Mouse (Mus musculus) embryo, embryonic 11.5 days (tissue): ENCODE measurements around the gene Kitl.

Source experiments
- DNase-seq: peaks from one replicate; pipeline ENCODE4 v3.0.0-alpha.2; 2012; ENCODE audit warnings: low read depth, low spot score

The Kitl gene

DNA sequence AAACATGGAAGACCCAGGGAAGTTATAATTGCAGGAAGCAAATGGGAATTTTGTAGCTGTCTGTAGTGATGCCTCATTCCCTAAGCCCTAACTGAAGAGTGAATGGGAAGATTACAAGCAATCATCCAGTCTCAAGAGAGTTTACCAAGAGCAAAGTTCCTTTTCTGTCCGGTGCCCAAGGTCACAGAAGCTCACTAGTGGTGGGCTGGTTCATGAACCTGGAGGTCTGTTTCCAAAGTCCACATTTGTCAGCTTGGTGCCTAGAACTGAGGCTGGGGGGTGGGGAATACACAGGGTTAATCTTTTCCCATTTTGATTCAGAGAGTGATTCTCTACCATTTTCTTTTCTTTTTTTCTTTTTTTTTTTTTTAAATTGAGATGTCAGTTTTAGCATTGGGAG lies 11.3 kb downstream of the Kitl start:
- no peak for DNase-seq

DNA sequence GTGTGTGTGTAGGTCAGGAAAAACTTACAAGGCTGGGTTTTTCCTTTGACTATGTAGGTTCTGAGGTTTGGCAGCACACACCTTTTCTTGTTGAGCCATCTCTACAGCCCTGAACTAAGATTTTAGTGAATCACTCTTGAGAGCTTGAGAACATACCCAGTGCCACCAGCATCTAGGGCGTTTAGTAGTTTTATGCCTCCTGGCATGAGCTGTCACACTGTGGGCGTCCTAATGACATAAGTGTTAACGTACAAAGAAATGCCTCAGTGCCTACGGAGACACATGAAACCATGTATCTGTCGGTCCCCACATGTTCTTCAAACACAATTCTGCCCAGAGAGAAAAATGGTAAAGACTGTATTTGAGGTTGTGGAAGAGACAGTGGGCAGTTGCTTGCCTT lies 15.0 kb downstream of the Kitl start:
- no peak for DNase-seq

DNA sequence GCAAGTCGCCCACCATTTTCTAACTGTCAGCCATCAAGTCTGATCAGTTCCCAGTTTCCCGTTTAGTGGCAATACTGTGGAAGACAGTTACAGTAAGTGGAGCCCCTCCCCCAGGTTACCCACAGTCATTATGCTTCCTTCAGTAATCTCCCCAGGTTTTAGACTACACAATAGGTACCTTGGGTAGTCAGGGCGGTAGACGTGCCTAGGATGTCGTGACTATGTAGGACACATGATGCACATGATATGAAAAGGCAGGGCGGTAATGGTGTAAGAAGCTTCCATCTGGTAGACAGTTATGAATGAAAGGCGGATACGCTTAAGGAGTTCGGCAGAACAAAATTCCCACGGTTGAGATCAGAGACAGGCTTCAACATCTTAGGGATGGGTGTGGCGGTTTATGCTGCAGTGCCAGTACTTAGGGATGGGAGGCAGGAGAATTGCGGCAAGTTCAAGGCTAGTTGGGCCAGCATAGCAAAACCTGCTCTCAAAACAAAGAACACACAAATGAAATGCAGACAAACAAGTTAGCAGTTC lies 15.6 kb downstream of the Kitl start:
- no peak for DNase-seq

DNA sequence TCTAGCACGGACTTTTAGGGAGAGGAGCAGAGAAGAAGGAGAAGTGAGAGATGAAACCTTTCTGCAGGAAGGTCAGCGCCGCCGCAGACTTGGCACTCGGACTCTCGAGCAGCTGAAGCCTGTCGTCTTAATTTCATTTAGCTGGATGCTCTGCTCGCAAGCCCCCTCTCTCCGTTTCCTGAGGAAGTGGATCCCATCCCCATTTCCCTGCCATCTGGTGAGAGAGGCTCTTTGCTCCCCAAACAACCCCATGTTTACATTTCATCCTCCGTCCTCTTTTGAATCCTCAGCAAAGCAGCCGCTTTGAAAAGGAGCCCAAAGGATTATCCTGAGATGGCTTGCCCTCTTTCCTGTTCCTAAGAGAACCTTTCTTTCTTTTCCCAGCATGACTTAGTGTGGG lies 16.2 kb downstream of the Kitl start:
- no peak for DNase-seq

DNA sequence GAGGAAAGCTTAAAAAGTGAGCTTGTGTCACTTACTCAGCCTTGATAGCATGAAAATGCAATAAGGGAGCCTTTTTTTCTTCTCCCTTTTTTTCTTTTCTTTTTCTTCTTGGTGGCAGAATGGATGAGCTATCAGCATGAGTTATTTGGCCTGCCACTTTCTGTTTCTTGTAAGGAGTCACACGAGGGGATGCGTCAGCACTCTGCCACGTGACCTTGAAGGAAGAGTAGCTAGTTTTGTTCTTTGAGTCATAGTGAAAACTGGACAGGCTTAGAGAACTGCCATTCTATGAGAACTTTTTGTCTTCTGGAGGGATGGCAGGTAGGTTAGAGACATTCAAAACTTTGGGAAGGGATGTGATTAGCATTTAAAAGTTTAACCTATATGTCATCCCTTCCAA lies 17.1 kb downstream of the Kitl start:
- no peak for DNase-seq

DNA sequence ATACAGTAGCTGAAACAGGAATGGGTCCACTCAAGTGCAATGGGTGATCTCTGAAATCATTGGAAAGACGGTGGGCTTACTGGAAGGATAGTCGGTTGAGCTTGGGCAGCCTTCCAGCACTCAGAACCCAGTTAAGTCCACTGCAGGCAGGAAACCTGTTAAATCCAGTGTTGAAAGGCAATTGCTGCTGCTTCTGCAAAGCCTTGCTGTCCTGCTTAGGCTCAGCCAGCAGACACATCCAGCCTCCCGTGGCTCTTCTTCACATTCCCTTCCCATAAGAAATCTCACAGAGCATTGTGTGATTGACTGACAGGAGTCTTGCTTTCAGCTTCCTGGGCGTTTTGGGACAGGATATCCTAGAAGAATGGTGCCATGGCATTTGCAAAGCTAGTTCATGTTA lies 20.6 kb downstream of the Kitl start:
- DNase-seq, result no peak

DNA sequence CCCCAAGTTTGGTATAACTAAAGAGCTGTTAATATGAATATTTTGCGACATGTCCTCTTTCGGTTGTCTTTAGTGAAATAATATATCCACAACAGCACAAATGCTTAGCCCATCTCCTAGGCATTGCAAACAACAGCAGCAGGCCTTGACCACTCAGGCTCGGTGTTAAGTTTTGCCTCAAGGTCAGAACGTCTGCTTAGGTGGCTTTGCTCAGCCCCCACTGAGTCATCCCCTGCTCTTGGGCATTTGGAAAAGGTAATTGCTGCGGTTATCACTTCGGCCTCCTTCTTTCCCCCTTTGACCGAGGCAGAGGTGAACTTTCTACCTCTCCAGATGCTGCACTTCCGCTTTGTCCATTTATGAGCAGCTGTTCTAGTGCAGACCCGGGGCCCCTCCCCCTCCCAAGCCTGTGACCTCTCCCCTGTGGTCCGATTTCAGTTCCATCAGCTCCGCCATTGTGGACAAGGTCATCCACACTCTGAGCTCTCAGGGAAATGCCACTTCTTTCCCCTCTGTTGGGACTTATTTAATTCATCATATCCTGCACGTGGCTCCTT lies 23.0 kb downstream of the Kitl start:
- no peak for DNase-seq

DNA sequence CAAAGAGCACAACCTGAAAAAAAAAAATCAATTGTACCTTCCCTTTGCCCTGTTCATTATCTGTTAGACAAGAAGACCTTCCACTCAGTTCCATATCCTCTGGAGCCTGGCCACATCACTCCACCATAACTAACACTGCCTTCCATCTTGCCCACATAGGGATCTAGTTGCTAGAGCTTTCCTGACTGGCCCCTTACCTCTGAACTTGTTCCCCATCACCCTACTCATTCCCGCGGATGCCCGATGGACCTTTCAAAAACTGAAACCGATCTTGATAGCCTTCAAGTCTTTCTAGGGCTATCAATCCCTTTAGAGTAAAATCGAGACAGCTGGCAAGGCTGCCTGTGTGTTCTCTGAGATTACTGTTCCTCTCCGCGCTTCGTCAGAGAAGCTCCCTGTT lies 23.6 kb downstream of the Kitl start:
- no peak for DNase-seq

DNA sequence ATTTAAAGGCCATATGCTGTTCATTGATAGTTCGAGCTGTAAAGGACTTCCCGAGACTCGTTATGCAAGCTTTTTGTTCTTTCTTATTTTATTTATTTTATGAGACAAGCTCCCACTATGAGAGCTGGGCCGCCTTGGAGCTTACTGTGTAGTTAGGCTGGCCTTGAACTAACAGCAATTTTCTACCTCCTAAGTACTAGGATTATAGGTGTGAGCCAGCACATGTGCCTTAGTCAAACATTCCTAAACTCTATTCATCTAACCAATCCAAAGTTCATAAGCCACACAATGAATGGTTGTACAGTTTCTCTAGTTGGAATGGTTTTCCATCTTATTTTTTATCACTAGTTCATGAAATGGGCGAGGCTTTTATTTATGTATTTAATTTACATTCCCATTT lies 28.3 kb downstream of the Kitl start:
- DNase-seq, result no peak

DNA sequence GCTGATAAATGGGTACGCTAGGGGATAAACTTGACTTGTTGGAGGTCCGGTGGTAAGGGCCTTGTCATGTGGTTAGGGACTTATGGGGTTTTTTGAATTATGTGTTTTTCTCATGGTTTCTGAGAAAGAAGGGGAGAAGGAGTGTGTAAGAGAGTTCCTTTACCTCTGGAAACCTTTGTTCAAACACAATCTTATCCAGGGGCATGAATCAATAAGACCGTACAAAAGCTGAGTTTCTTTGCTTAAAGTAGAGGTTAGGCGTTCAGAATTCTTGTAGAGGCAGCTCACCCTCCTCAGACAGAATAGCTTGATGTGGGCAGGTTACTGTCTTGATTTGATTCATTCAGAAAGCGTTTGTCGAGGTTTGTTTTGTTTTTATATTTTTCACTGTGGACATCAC lies 28.7 kb downstream of the Kitl start:
- DNase-seq, result no peak

DNA sequence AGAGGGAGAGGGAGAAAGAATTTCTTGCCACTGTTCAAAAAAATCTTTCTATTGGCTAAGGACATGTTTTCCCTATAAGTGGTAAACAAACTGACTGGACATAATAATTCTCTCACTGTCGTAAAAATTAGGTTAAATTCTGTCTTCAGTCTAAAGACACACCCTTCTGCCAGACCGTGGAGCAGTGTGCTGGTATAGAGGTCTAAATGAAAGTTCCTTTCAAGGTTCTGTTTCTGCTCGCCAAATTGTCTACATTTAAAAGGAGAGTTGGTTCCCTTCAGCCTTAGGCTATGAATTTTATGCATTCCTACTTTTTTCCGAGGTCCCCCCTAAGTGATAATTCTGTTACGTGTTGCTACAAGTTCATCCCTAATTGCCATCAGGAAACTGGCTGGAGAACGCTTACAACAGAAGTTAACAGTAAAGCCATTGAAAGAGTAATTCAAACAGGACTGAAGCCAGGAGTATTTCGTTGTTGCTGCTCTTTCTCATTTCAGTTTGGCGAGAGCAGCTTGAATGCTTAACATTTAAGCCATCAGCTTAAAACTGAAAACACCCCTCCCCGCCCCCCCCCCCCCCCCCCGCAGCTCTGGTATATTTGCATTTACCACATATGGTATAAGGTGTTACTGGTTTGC lies 35.8 kb downstream of the Kitl start:
- no peak for DNase-seq

DNA sequence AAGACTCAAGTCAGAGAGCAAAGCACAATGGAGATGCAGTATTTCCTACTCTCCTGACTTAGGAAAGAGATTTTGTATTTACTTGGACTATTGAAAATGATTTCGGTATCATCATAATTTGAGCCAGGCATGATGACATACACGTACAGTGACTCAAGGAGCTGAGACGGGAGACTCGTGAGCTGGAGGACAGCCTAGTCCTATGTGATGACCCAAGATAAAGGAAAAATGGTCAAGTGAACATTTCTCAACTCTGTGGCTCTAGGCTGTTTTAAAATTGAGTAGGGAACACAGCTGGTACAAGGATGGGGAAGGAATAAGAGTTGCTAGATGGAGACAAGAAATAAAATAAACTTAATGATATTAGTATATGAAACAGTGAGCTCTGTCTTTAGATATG lies 37.0 kb downstream of the Kitl start:
- DNase-seq, result no peak

DNA sequence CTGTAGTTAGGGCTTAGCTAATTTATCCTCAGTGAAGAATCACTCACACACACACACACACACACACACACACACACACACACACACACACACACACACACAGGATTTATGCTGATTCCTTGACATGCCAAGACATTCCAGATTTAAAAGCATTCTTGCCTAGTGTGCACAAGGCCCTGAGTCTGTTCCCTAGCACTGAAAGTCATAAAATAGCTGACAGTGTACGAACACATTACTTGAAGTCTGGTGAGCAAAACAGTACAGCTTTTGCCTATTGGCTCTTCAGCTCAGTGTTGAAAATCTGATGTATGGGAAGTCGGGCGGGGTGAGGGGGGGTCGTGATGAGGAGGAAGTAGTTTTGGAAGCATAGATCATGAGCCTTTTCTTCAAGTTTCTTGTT lies 37.5 kb downstream of the Kitl start:
- no peak for DNase-seq

DNA sequence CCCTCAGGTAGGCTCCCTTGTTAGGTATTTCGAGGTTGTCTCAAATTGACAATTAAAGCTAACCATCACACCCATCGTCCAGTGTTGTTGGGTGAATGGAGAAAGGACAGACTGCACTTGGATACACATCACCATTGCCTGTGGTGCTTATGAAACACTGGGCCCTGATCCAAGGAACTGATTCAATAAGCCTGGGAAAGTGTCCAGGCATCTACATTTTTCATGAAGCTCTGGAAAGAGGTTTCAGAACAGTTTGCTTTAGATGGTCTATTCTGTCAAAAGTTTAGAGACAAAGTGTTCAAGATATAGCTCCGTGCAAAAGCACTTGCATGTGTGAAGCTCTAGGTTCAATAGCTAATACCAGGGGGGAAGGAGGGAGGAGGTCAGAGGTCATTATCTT lies 38.6 kb downstream of the Kitl start:
- DNase-seq, result no peak

DNA sequence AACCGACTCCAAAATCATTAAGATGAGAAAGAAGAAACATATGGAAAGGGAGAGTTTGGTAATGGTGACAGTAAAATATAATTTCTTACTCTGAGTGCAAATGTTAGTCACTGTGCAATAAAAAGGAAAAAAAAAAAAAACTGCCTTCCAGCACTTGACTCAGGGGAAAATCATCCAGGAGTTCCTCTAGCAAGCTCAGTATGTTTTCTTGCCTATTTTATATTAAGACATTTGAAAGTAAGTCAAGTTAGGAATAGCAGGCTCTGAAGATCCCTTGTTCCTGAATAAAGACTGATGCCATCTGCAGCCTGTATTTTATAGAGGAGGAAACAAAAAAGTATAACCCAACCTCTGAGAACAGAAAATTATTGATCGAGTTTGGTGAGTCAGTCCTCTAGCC lies 39.7 kb downstream of the Kitl start:
- DNase-seq, result no peak

DNA sequence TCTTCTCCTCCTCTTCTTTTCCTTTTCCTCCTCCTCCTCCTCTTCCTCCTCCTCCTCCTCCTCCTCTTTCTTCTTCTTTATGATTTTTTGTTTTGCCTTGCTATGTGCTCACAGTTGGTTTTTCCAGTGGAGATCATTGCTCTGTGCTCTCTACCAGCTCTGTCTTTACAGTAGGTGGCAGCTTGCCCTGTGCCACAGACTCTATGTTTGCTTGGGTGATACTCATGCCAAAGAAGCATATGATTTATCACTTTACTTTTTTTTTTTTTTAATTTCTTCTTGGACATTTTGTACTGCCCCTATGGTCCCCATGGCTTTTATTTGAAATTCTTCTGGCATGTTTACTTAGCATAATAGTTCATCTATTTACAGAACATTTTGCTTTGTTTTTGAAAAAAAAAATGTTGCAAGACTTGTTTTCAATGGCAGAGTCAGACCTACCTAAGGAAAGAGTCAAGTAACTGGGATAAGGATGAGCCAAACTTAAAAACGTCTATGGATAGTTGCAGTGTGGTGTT lies 41.7 kb downstream of the Kitl start:
- no peak for DNase-seq

DNA sequence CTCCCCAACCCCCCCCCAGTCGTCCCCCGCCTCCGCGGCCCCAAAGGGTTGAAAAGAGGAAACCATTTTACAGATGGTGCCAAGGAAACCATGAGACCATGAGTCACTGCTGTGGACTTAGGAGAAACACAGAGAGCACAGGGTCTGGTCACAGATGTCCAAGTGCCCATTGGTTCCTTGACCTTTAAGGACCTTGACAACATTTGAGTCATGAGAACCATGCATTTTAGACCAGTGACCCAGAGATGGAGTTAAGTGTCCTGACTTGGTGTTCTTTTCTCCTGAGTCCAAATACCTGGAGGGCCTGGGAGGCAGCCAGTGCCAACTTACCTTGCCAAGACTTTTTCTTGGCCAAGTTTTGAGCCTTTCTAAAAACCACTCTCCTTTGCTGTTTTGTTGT lies 43.9 kb downstream of the Kitl start:
- DNase-seq, result no peak

DNA sequence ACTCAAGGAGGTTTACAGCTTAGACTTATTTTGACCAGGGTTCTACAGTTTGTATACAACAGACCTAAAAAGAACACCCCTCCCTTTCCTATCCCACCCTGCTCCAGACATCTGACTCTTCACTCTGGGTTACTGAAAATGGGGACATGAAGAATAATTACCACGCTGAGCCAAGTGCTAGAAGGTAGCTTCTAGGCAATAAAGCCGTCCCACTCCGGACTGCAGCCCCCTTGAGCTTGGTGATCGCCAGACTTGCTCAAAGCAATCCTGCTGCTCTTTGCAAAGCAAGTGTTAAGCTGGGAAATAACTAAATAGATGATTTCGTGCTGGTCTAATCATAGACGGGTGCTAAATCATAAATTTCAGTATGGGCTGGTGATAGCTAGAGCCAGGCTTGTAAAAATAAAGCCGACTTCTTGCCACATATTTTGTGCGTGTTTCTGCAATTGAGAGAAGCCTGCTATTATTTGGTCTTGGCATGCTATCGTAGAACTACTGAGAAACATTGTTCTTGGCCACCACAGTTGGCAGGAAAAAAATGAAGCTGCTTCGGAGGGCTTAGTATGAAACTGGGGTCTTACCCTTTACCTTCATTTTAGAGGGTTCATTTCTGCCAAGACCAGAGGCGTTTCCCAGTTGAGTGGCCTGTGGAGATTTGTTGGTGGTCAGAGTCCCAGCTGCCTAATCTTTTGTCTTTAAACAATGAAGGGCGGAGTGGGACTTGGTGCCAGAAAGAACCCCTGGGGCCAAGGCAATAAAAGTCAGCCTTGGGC lies 50.3 kb downstream of the Kitl start:
- DNase-seq, result no peak

DNA sequence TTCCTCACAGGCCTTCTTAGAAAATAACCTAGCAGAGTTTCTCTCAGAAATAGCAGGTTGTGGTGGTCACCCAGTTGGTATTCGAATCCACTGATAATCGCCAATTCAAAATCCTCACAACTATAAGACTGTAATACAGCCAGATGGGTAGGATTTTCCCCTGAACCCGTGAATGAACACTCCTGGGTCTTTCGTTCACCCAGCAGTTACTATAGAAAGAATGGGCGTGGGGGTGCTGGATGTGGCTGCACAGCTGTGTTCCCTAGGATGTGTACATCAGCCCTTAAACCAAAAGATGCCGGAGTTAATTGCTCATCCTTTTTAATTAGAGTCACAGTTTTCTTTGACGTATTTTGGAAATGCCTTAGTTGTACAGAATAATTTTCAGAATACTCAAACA lies 50.9 kb downstream of the Kitl start:
- no peak for DNase-seq

DNA sequence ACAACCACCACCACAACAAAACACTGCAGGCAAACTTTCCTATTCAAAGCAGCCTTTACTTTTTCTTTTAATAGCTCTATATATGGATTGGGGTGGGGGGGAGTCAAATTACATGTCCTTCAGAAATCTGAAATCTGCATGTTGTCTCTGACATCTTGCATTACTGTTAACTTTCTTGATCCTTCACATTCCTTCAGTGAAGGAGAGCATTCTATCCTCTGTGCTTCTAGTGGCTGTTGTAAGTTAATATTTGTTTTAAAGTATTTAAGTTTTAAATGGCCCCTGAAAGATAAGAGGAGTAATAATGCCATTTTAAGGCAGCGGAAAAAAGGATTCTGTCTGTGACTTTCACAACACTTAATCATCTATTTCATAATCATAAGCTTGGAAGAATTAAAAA lies 57.2 kb downstream of the Kitl start:
- DNase-seq, result no peak

DNA sequence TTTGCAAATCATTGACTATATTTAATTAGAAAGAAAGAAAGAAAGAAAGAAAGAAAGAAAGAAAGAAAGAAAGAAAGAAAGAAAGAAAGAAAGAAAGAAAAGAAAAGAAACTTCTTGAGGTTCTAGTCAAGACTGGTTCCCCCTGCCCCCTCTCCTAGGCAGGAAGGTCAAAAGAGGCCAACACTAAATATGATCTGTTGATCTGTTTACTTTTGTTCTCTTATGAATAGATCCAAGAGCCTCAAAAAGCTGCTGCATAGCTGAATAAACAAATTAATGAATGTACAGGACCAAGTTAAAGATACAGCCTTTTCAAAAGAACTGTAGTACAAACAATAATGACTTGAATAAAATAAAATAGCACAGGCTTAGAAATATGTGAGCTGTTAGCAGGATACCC lies 57.7 kb downstream of the Kitl start:
- no peak for DNase-seq

DNA sequence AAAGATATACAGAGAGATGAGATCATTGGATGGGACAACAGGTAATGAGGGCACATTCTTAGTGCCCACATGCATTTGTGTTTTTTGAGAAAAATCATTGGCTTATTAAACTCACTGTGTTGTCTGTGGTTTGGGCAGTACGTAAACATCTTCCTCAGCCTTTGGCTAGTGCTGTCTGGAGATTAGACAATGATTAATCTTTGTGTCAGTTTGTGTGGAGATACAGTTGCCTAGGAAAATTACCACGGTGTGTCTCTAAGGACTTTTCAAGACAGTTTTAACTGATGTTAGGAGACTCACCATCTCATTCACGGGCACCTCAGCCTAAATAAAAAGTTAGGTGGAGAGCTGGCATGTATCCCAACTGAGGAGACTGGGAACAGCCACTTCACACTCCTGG lies 85.7 kb downstream of the Kitl start:
- no peak for DNase-seq

DNA sequence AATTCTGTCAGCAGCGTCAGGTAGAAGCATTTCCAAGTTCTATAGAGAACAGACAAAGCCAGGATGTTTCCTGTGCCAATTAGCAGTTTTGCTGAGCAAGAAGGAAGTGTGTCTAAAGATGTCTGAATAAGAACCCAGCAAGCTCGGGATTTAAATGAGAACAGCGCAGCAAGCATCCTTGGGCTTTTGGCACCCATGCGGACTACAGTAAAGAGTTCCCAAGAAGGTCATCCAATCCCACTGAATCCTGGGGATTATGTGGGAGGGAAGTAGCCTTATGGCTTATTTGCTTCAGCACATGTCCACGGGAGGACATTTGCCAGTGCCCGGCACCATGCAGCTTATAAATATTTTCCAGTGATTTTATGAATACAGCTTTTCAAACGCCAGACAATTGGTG lies 95.8 kb downstream of the Kitl start:
- no peak for DNase-seq
